Mouse (Mus musculus) urinary bladder, postnatal 36 days (tissue): ENCODE results near the gene Ano10.

ENCODE experiments used
- DNase-seq, 2 experiments: peaks; one replicate each; pipeline ENCODE4 v3.0.0; 2022; ENCODE audit warnings: low spot score in 2 of 2, mixed read lengths in 1 of 2

The Ano10 gene

GRCm38 (mm10) chr9:122290192-122290591 lies 4.0 kb downstream of the Ano10 start:
- DNase-seq: no peak

- DNase-seq: no peak
Measured at GRCm38 (mm10) chr9:122288416-122288815, 5.8 kb downstream of the Ano10 start.

DNA sequence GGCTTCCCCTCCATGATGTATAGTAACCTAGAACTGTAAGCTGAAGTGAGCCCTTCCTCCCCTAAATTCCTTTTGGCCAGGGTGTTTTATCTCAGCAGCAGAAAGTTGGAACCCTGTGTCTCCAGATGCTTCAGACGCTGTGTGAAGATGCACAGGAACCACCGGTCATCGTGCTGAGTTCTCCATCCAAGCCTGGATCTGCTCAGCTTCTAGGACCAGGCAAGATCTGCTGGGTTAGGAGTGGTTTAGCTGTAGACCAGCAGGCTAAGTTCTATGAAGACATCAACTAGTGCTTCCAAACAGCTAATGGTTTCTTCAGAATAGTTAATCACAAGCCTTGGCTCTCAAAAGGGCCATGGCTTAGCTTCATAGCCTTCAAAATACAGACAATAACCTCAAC lies 6.7 kb downstream of the Ano10 start:
- DNase-seq: no peak

DNA sequence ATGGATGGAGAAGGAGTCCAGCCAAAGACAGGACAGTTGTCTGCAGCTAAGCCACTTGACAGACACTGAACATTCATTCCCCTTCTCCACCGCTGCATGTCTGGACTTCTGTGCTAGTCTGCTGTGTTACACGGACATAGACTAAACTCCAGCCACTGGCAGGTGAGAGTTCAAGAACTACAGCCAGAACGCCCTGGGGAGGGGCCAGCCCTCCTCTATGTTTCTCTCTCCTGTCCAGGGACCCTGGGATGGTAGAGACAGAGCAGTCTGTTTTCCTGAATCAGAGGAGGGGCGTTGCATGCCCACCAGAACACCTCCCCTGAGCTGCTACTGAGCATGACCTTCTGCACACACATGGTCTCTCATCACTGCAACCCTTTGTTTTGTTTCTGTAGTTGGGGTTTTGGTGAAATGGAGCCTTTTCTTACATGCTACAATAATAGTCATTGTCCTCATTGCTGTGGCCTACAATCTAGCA lies 8.4 kb downstream of the Ano10 start:
- DNase-seq: no peak

GRCm38 (mm10) chr9:122285146-122285832 lies 8.9 kb downstream of the Ano10 start:
- no peak for DNase-seq

- DNase-seq: no peak
Measured at GRCm38 (mm10) chr9:122284696-122285095, 9.5 kb downstream of the Ano10 start.

DNA sequence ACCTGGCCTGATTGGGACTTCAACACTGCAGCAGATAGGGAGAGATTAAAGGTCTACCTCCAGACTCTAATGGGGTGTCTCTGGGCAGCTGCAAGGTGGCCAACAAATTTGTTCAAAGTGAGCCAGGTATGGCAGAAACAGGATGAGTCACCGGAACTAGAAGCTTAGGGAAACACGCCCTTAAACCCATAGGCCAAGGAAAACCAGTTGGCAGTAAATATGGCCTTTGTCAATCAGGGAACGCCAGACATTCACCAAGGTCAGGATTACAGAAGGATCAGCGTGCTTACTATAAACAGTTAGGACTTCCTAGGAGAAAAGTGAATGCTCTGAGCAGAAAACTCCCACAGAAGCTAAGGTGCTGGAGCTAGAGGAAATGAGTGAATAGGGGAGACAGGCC lies 13.2 kb downstream of the Ano10 start:
- no peak for DNase-seq

DNA sequence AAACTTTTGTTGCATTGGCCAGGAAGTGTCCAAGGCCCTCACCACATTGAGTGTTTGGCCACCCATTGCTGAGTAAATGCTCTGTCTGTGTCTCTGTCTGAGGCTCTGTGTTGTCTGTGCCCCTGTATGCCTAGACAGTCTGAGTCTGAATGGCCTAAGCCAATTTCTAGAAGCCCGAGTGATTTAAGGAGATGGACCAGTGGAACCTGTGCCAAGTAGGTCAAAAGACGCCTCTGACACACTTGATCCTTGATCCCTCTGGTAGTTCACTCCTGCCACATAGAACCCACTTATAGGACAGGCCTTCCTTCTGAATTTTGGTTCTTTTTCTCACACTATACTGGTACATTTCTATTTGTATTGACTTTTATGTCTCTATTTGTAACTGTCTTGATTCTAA lies 17.6 kb downstream of the Ano10 start:
- DNase-seq: no peak

DNA sequence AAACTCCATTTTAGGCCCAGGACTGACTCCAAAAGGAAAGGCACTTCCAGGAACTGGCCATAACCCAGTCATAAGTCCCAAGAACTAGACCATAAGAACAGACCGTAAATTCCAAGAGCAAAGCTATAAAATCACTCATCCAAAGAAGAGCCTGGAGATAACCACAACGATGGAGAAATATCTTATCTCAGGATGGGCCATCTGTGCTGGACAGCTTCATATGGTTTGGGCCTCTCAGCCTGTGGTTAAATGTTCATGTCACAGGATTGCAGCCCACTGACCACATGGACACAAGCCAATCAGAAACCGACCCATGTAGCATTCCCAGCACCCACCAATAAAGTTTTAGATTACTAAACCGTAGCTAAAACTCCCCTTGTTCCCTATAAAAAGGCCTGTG lies 18.1 kb downstream of the Ano10 start:
- no peak for DNase-seq

GRCm38 (mm10) chr9:122274346-122274745 lies 19.9 kb downstream of the Ano10 start:
- no peak for DNase-seq

GRCm38 (mm10) chr9:122273879-122274278 lies 20.3 kb downstream of the Ano10 start:
- DNase-seq: no peak

DNA sequence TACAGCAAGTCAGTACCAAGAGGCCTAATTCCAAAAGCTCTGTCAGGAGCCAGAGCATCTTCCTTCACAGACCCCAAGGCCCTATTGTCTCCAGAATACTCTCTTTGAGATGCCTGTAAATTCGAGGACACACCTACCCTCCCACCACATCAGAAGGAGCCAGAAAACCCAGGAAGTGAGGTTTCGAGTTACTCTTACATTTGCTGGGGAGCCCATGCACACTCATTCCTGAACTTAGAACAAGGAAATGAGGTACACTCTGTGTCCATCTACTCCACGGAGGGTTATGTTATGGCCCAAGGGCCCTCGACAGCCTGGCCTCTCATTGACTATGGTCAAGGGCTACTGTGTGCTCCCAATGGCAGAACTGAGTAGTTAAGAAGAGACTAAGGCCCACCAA lies 22.4 kb downstream of the Ano10 start:
- no peak for DNase-seq

- no peak for DNase-seq
Measured at GRCm38 (mm10) chr9:122271318-122271717, 22.9 kb downstream of the Ano10 start.

DNA sequence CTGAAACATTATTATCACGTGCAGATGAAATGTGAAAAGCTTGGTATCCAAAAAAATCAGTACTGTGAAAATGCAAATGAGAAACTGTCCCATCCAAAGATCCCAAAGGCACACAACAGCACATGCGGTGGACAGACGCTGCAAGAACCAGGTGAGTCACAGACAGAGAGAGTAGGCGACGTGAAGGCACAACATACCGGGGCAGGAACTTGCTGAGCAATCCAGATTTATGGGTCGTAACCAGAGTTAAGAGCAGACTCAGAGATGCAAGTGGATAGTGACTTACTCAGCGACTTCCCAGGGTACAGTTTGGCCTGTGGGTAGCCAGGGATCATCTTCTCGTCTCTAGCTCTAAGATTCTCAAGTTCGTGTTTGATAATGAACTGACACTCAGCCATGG lies 23.3 kb downstream of the Ano10 start:
- DNase-seq: no peak

GRCm38 (mm10) chr9:122269256-122270041 lies 24.8 kb downstream of the Ano10 start:
- DNase-seq: no peak

DNA sequence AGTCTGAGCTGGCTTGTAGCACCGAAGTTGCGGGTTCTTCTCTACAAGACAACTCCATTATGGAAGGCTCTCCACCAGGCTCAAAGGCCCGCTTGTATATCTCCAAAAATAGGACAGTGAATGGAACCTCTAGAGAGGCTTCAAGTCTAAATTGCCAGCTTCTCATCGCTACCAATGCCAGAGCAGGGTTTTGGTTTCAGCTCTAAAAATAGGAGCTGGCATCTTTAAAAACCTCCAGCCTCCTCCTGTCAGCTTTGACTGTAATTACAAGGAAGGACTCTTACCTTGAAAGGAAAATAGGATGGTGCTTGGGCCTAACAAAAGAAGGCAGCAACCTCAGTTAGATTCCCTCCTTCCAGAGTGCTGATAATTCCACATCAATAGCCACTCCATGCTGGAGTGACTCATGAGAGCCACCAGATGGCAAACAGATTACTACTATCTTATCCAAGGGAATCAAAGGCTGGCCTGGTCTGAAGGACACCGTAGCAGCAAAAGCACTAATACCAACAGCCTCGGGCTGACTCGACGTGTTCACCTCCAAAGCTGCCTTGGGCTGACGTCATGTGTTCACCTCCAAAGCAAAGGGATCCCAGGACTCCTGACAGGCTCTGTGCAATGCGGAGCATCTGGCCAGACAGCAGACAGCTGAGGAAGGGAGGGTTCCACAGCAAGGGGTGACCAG lies 28.6 kb downstream of the Ano10 start:
- no peak for DNase-seq

GRCm38 (mm10) chr9:122263140-122263539 lies 31.1 kb downstream of the Ano10 start:
- DNase-seq: no peak

- no peak for DNase-seq
Measured at GRCm38 (mm10) chr9:122254386-122254785, 39.8 kb downstream of the Ano10 start.

DNA sequence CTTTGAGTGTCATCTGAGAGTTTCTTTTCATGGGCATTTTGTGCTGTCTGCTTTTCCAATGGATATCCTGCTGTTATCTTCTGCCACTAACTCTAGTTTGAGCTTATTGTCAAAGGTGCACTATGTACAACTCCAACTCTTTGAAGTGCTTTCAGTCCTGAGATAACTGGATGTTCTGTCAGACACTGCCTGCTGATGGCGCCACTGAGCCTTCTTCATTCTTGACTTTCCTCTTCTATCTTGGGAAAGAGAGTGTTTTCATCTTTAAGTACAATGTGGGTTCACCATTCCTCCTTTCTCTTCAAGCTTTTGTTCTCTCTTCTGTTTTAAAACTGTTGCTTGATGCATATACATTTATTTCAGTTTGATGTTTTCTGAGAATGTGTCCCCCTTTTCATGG lies 42.1 kb downstream of the Ano10 start:
- DNase-seq: no peak

DNA sequence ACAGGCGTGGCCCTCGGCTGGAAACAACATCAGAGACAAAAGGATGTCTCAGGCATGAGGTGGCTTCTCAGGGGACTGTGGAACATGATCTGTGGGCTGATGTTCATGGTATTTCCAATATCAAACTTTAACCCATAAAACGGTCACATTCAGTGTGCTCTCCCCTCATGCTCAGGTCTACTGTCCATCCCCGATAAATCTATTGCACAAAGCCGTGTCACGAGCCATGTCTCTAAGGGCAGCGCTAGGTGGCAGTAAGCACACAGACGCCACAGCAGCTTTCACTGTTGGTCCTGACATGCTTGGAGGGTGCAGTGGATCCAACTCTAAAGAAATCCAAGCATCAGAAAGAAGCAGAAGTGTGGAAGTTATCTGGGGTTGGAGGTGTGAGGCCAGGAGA lies 46.1 kb downstream of the Ano10 start:
- DNase-seq: peak in 1 of 2 experiments; percentile 40

GRCm38 (mm10) chr9:122247430-122248027 lies 46.7 kb downstream of the Ano10 start:
- peak; percentile 50 to 64 for DNase-seq

DNA sequence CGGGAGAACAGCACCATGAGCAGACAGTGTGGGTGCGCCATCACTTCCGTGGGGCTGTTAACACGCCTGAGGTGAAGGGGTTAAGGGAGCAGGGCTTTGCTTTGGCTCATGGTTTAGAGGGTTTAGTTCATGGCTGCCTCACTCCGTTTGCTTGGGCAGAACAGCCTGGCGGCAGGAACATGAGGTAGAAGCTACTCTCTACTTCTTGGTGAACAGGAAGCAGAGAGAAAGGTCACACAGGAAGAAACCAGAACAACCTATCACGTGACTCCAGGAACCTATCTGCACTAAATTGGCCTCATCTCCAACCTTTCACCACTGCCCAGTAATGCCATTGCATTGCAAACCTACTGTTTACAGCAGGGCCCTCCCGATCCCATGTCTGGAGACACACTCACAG lies 48.3 kb downstream of the Ano10 start:
- DNase-seq: no peak
